Comparison of ENCODE assay signal across 8 mouse cellular contexts in genomic region chr5:43233316-43234181, GRCm38 (mm10). TPM values are rescaled to one million over a fixed set of nuclear protein-coding genes. Genes with fewer than 3 reads are reported as not detected.
DNase-seq lines count a peak whose midpoint lies in the region; ATAC-seq lines count a peak whose summit lies in the region.

No protein-coding gene starts in this region.

- no peaks in the 10 kb centered on the region for H3K9me3 ChIP-seq in embryonic facial prominence, embryonic 15.5 days (replicated peaks)
- no peaks in the 10 kb centered on the region for H3K9me3 ChIP-seq in limb, embryonic 15.5 days

- peaks cover 3% of the 10 kb centered on the region; the same call in 1 of the 2 replicates for H3K27me3 ChIP-seq in embryonic facial prominence, embryonic 15.5 days
- no peaks in the 10 kb centered on the region for H3K27me3 ChIP-seq in limb, embryonic 15.5 days

- no peaks in the 10 kb centered on the region for H3K36me3 ChIP-seq in embryonic facial prominence, embryonic 15.5 days
- H3K36me3 ChIP-seq in limb, embryonic 15.5 days: no peaks in the 10 kb centered on the region

- peak; percentile 78 for ATAC-seq in embryonic facial prominence, embryonic 15.5 days (ENCODE audit: insufficient number of reproducible peaks, low FRiP score, low TSS enrichment, low read depth)
- ATAC-seq in limb, embryonic 15.5 days (ENCODE audit: insufficient number of reproducible peaks, low FRiP score, low TSS enrichment, low read depth): peak; percentile 55

- H3K4me1 ChIP-seq in embryonic facial prominence, embryonic 15.5 days: peaks cover 5% of the 10 kb centered on the region; the same call in 1 of the 2 replicates
- peaks cover 9% of the 10 kb centered on the region for H3K4me1 ChIP-seq in limb, embryonic 15.5 days

- WGBS in embryonic facial prominence, embryonic 15.5 days: under 1% methylated on average over 81 of the region's 101 CpGs
- under 1% methylated on average over 69 of the region's 101 CpGs for WGBS in limb, embryonic 15.5 days

- DNase-seq in 416B (ENCODE audit: low read depth): peak; percentile 82
- DNase-seq in adrenal gland, postnatal 36 days: peak; percentile 89 to 93
- peak; percentile 84 for DNase-seq in heart, adult 8-10 months (ENCODE audit: low spot score)
- peak; percentile 88 for DNase-seq in kidney, adult 9 months
- DNase-seq in monocyte, adult 2 months (ENCODE audit: low read depth in 1 of 2, low spot score in 2 of 2): peak; percentile 75 to 88
- DNase-seq in spleen, postnatal 14 days (ENCODE audit: low spot score in 2 of 2): peak; percentile 52 to 56

- peak overlapping the region; percentile 98 for H3K4me2 ChIP-seq in embryonic facial prominence, embryonic 15.5 days (replicated peaks)
- H3K4me2 ChIP-seq in limb, embryonic 15.5 days: peak overlapping the region; percentile 97

- H3K4me3 ChIP-seq in embryonic facial prominence, embryonic 15.5 days (replicated peaks): peak overlapping the region; percentile 87
- peak overlapping the region; percentile 89 for H3K4me3 ChIP-seq in limb, embryonic 15.5 days

- peak overlapping the region; percentile 98 for H3K27ac ChIP-seq in embryonic facial prominence, embryonic 15.5 days (replicated peaks)
- H3K27ac ChIP-seq in limb, embryonic 15.5 days: peak overlapping the region; percentile 97

- peak overlapping the region; percentile 89 for H3K9ac ChIP-seq in embryonic facial prominence, embryonic 15.5 days
- peak overlapping the region; percentile 77 for H3K9ac ChIP-seq in limb, embryonic 15.5 days

RNA-seq across cellular contexts. Expression of gene Cpeb2, which starts 0.6 kb away (rescaled TPM):
- 10 to 100 TPM; 37.9 to 38.9 TPM for total RNA-seq in adrenal gland, postnatal 36 days (2021)
- 3.8 and 4.9 TPM in 2 replicates for polyA plus RNA-seq in embryonic facial prominence, embryonic 15.5 days (2015; fragmentation: Nextera tagmentation; extraction: Ambion mirVana)
- total RNA-seq in heart, adult 8-10 months (2022): 10 to 100 TPM; 23.5 to 27.8 (median 26.2) TPM
- polyA plus RNA-seq in limb, embryonic 15.5 days (2015; fragmentation: Nextera tagmentation; extraction: Ambion mirVana): 6.0 and 6.3 TPM in 2 replicates

Comparison
In these comparisons a context has a peak if more than half of its experiments do, and no peak if none do; other contexts are left out.
1. Peak in every context shown above with its lines: DNase-seq, ATAC-seq, H3K4me3 ChIP-seq and H3K27ac ChIP-seq.